Mouse (Mus musculus) stomach, embryonic 15.5 days (tissue): ENCODE data around the gene Golga1. TPM values are rescaled to one million over a fixed set of nuclear protein-coding genes. Genes with fewer than 3 reads are reported as not detected.

Experiments used
- ATAC-seq: fragments of 200-750 bp; cut with Nextera tagmentation; 2 replicates; pipeline ENCODE4 v1.8.0; 2017; ENCODE audit warnings: low read depth, moderate number of reproducible peaks, moderate TSS enrichment; ENCODE audit not compliant: insufficient read depth, low FRiP score
- H3K27ac ChIP-seq: fragments of 300-500 bp; sonication (generic); 2 replicates; pipeline ENCODE4 v1.5.1; 2015; ENCODE audit warnings: mild to moderate bottlenecking, inconsistent platforms
- H3K27me3 ChIP-seq: fragments of 300-500 bp; sonication (generic); replicated peaks from 2 replicates; pipeline ENCODE4 v1.6.1; 2015; ENCODE audit warnings: inconsistent platforms
- H3K36me3 ChIP-seq: fragments of 300-500 bp; sonication (generic); 2 replicates; pipeline ENCODE4 v1.6.1; 2015; ENCODE audit warnings: inconsistent platforms
- H3K4me1 ChIP-seq: fragments of 300-500 bp; sonication (generic); 2 replicates; pipeline ENCODE4 v1.6.1; 2015; ENCODE audit warnings: inconsistent platforms
- H3K4me2 ChIP-seq: fragments of 300-500 bp; sonication (generic); 2 replicates; pipeline ENCODE4 v1.6.1; 2015; ENCODE audit warnings: mild to moderate bottlenecking, inconsistent platforms
- H3K4me3 ChIP-seq: fragments of 300-500 bp; sonication (generic); replicated peaks from 2 replicates; pipeline ENCODE4 v1.5.1; 2015; ENCODE audit warnings: inconsistent platforms
- H3K9ac ChIP-seq: fragments of 300-500 bp; sonication (generic); 2 replicates; pipeline ENCODE4 v1.6.1; 2015; ENCODE audit warnings: inconsistent platforms
- H3K9me3 ChIP-seq: fragments of 300-500 bp; sonication (generic); 2 replicates; pipeline ENCODE4 v1.6.1; 2016; ENCODE audit warnings: inconsistent platforms
- WGBS: fragments of 180-500 bp; shearing (Covaris S2); methylation state at CpG from one replicate; pipeline ENCODE4 v1.1.7; 2015; 5-methylcytosine and 5-hydroxymethylcytosine counted together
- polyA plus RNA-seq: library from polyadenylated mRNA; unstranded; fragments of >200 nt; fragmentation: Nextera tagmentation; extraction: Ambion mirVana; gene quantifications from 2 replicates; pipeline ENCODE4 v1.2.1, GENCODE M21; 2015

The Golga1 gene
- polyA plus RNA-seq, 1 experiment from 2014 or later: 28.8 TPM

- no peak overlapping the region for H3K4me2 ChIP-seq
- H3K36me3 ChIP-seq: no peaks in the 10 kb centered on the region
- no peak overlapping the region for H3K27ac ChIP-seq
- H3K9ac ChIP-seq: no peak overlapping the region
- peak; percentile 39; the same call in 1 of the 2 replicates for ATAC-seq
- WGBS: 57% methylated on average over 4 of the region's 4 CpGs
- H3K27me3 ChIP-seq: no peaks in the 10 kb centered on the region
- no peak overlapping the region for H3K4me3 ChIP-seq
- H3K9me3 ChIP-seq: no peaks in the 10 kb centered on the region
- H3K4me1 ChIP-seq: peaks cover 11% of the 10 kb centered on the region; the same call in 1 of the 2 replicates
These were observed 73.3 kb downstream of the Golga1 start for GRCm38 (mm10) chr2:38992004-38992403.

- H3K4me2 ChIP-seq: no peak overlapping the region
- H3K27ac ChIP-seq: no peak overlapping the region
- no peak overlapping the region for H3K9ac ChIP-seq
- ATAC-seq: peak; percentile 44; the same call in 1 of the 2 replicates
- H3K27me3 ChIP-seq: no peaks in the 10 kb centered on the region
- no peaks in the 10 kb centered on the region for H3K9me3 ChIP-seq
- peaks cover 11% of the 10 kb centered on the region; the same call in 1 of the 2 replicates for H3K4me1 ChIP-seq
- H3K36me3 ChIP-seq: no peaks in the 10 kb centered on the region
- 79% methylated on average over 2 of the region's 2 CpGs for WGBS
- H3K4me3 ChIP-seq: no peak overlapping the region
These were observed 76.4 kb downstream of the Golga1 start for GRCm38 (mm10) chr2:38988929-38989328.

GRCm38 (mm10) chr2:38987803-38988510 lies 77.4 kb downstream of the Golga1 start:
- 72% methylated on average over 6 of the region's 6 CpGs for WGBS
- Histone ChIP-seq H3K9me3 (no peaks in the 10 kb centered on the region), H3K4me1 (peaks cover 11% of the 10 kb centered on the region; the same call in 1 of the 2 replicates), H3K27me3 (no peaks in the 10 kb centered on the region), H3K4me2 (no peak overlapping the region), H3K36me3 (no peaks in the 10 kb centered on the region), H3K9ac (no peak overlapping the region), H3K4me3 (no peak overlapping the region), H3K27ac (peak overlapping the region; percentile 65; the same call in 1 of the 2 replicates)
- no peak for ATAC-seq

GRCm38 (mm10) chr2:38987371-38987770 lies 78.0 kb downstream of the Golga1 start:
- no peak for ATAC-seq
- no peak overlapping the region for H3K4me3 ChIP-seq
- WGBS: 57% methylated on average over 1 of the region's 1 CpGs
- H3K36me3 ChIP-seq: no peaks in the 10 kb centered on the region
- no peak overlapping the region for H3K9ac ChIP-seq
- no peak overlapping the region for H3K4me2 ChIP-seq
- H3K4me1 ChIP-seq: peaks cover 11% of the 10 kb centered on the region; the same call in 1 of the 2 replicates
- no peaks in the 10 kb centered on the region for H3K27me3 ChIP-seq
- H3K27ac ChIP-seq: peak overlapping the region; percentile 65; the same call in 1 of the 2 replicates
- H3K9me3 ChIP-seq: no peaks in the 10 kb centered on the region

GRCm38 (mm10) chr2:38986580-38986979 lies 78.8 kb downstream of the Golga1 start:
- Histone ChIP-seq H3K4me1 (peaks cover 8% of the 10 kb centered on the region; the same call in 1 of the 2 replicates), H3K27me3 (no peaks in the 10 kb centered on the region), H3K9me3 (no peaks in the 10 kb centered on the region), H3K4me2 (no peak overlapping the region), H3K36me3 (no peaks in the 10 kb centered on the region), H3K9ac (no peak overlapping the region), H3K4me3 (no peak overlapping the region), H3K27ac (no peak overlapping the region)
- WGBS: 71% methylated on average over 3 of the region's 3 CpGs
- no peak for ATAC-seq

GRCm38 (mm10) chr2:38983456-38983855 lies 81.9 kb downstream of the Golga1 start:
- peaks cover 8% of the 10 kb centered on the region; the same call in 1 of the 2 replicates for H3K4me1 ChIP-seq
- no peak for ATAC-seq
- no peak overlapping the region for H3K9ac ChIP-seq
- H3K4me3 ChIP-seq: no peak overlapping the region
- H3K27me3 ChIP-seq: no peaks in the 10 kb centered on the region
- no peak overlapping the region for H3K4me2 ChIP-seq
- no peaks in the 10 kb centered on the region for H3K36me3 ChIP-seq
- 95% methylated on average over 2 of the region's 2 CpGs for WGBS
- no peak overlapping the region for H3K27ac ChIP-seq
- no peaks in the 10 kb centered on the region for H3K9me3 ChIP-seq

GRCm38 (mm10) chr2:38977837-38978236 lies 87.5 kb downstream of the Golga1 start:
- no peak overlapping the region for H3K27ac ChIP-seq
- no peaks in the 10 kb centered on the region for H3K4me1 ChIP-seq
- H3K36me3 ChIP-seq: no peaks in the 10 kb centered on the region
- WGBS: 69% methylated on average over 4 of the region's 4 CpGs
- no peak overlapping the region for H3K9ac ChIP-seq
- H3K27me3 ChIP-seq: no peaks in the 10 kb centered on the region
- no peak overlapping the region for H3K4me2 ChIP-seq
- no peak overlapping the region for H3K4me3 ChIP-seq
- no peaks in the 10 kb centered on the region for H3K9me3 ChIP-seq
- no peak for ATAC-seq

GRCm38 (mm10) chr2:38975941-38976805 lies 89.2 kb downstream of the Golga1 start:
- H3K4me3 ChIP-seq: no peak overlapping the region
- H3K27ac ChIP-seq: no peak overlapping the region
- H3K4me1 ChIP-seq: no peaks in the 10 kb centered on the region
- no peaks in the 10 kb centered on the region for H3K9me3 ChIP-seq
- no peak overlapping the region for H3K4me2 ChIP-seq
- no peak overlapping the region for H3K9ac ChIP-seq
- H3K27me3 ChIP-seq: no peaks in the 10 kb centered on the region
- H3K36me3 ChIP-seq: no peaks in the 10 kb centered on the region
- no peak for ATAC-seq
- 80% methylated on average over 21 of the region's 21 CpGs for WGBS

GRCm38 (mm10) chr2:38975181-38975580 lies 90.2 kb downstream of the Golga1 start:
- no peak overlapping the region for H3K4me2 ChIP-seq
- no peaks in the 10 kb centered on the region for H3K36me3 ChIP-seq
- no peaks in the 10 kb centered on the region for H3K4me1 ChIP-seq
- no peaks in the 10 kb centered on the region for H3K9me3 ChIP-seq
- 72% methylated on average over 3 of the region's 3 CpGs for WGBS
- no peak for ATAC-seq
- H3K27ac ChIP-seq: no peak overlapping the region
- no peak overlapping the region for H3K4me3 ChIP-seq
- H3K27me3 ChIP-seq: no peaks in the 10 kb centered on the region
- H3K9ac ChIP-seq: no peak overlapping the region

- ATAC-seq: no peak
These were observed 91.2 kb downstream of the Golga1 start for GRCm38 (mm10) chr2:38974171-38974570.

GRCm38 (mm10) chr2:38973701-38974100 lies 91.6 kb downstream of the Golga1 start:
- Histone ChIP-seq H3K27ac (no peak overlapping the region), H3K27me3 (no peaks in the 10 kb centered on the region), H3K4me3 (no peak overlapping the region), H3K9ac (no peak overlapping the region), H3K4me2 (no peak overlapping the region), H3K4me1 (0 out of 2 replicates have a peak, but pooled peaks cover 3% of the 10 kb centered on the region), H3K9me3 (no peaks in the 10 kb centered on the region), H3K36me3 (no peaks in the 10 kb centered on the region)
- ATAC-seq: no peak
- 76% methylated on average over 7 of the region's 7 CpGs for WGBS

More at GRCm38 (mm10) chr2:38974171-38974570, 91.2 kb downstream of the Golga1 start:
- 0 out of 2 replicates have a peak, but pooled peaks cover 3% of the 10 kb centered on the region for H3K4me1 ChIP-seq
- H3K9ac ChIP-seq: no peak overlapping the region
- no peaks in the 10 kb centered on the region for H3K9me3 ChIP-seq
- H3K27me3 ChIP-seq: no peaks in the 10 kb centered on the region
- WGBS: 43% methylated on average over 2 of the region's 2 CpGs
- no peaks in the 10 kb centered on the region for H3K36me3 ChIP-seq
- H3K4me3 ChIP-seq: no peak overlapping the region
- no peak overlapping the region for H3K4me2 ChIP-seq
- no peak overlapping the region for H3K27ac ChIP-seq

GRCm38 (mm10) chr2:38973223-38973622 lies 92.1 kb downstream of the Golga1 start:
- H3K27me3 ChIP-seq: no peaks in the 10 kb centered on the region
- H3K36me3 ChIP-seq: no peaks in the 10 kb centered on the region
- ATAC-seq: no peak
- H3K4me3 ChIP-seq: no peak overlapping the region
- no peaks in the 10 kb centered on the region for H3K9me3 ChIP-seq
- H3K4me2 ChIP-seq: no peak overlapping the region
- no peak overlapping the region for H3K27ac ChIP-seq
- H3K9ac ChIP-seq: no peak overlapping the region
- 0 out of 2 replicates have a peak, but pooled peaks cover 3% of the 10 kb centered on the region for H3K4me1 ChIP-seq
- 29% methylated on average over 2 of the region's 2 CpGs for WGBS
